Mouse (Mus musculus): ENCODE results near the gene Marcksl1. TPM values are rescaled to one million over a fixed set of nuclear protein-coding genes. Genes with fewer than 3 reads are reported as not detected.

Marcksl1 gene
- polyA plus RNA-seq, 1 experiment from 2014 or later = 544 TPM

Small RNA genes lying within 50 kb of the gene (microRNA-seq; reads per million reads assigned to microRNA genes)
- gene Mir8119 = not detected

Other genes with a start within 250 kb of the Marcksl1 start
- 0.50 and 0.75 TPM in 2 replicates for gene Sync, start 226.0 kb upstream of the Marcksl1 start, polyA plus RNA-seq (2015; fragmentation: Nextera tagmentation; extraction: Ambion mirVana)
- gene Rbbp4, start 178.2 kb upstream of the Marcksl1 start, polyA plus RNA-seq (2015; fragmentation: Nextera tagmentation; extraction: Ambion mirVana) = 356 and 390 TPM in 2 replicates
- gene Zbtb8os, start 177.9 kb upstream of the Marcksl1 start, polyA plus RNA-seq (2015; fragmentation: Nextera tagmentation; extraction: Ambion mirVana) = 45.5 and 47.3 TPM in 2 replicates
- gene Zbtb8a, start 135.5 kb upstream of the Marcksl1 start, polyA plus RNA-seq (2015; fragmentation: Nextera tagmentation; extraction: Ambion mirVana) = 21.7 and 22.0 TPM in 2 replicates
- gene Zbtb8b, start 72.7 kb upstream of the Marcksl1 start, polyA plus RNA-seq (2015; fragmentation: Nextera tagmentation; extraction: Ambion mirVana) = 2.7 and 4.1 TPM in 2 replicates
- 25.5 and 29.2 TPM in 2 replicates for gene Bsdc1, start 52.0 kb upstream of the Marcksl1 start, polyA plus RNA-seq (2015; fragmentation: Nextera tagmentation; extraction: Ambion mirVana)
- gene Tssk3, start 22.6 kb upstream of the Marcksl1 start, polyA plus RNA-seq (2015; fragmentation: Nextera tagmentation; extraction: Ambion mirVana) = not detected in 2 replicates
- gene Fam229a, start 22.4 kb upstream of the Marcksl1 start, polyA plus RNA-seq (2015; fragmentation: Nextera tagmentation; extraction: Ambion mirVana) = not detected in 2 replicates
- gene Hdac1, start 29.1 kb downstream of the Marcksl1 start, polyA plus RNA-seq (2015; fragmentation: Nextera tagmentation; extraction: Ambion mirVana) = 243 and 247 TPM in 2 replicates
- gene Lck, start 60.1 kb downstream of the Marcksl1 start, polyA plus RNA-seq (2015; fragmentation: Nextera tagmentation; extraction: Ambion mirVana) = 10.7 and 26.5 TPM in 2 replicates
- 5.3 and 6.3 TPM in 2 replicates for gene Fam167b, start 65.0 kb downstream of the Marcksl1 start, polyA plus RNA-seq (2015; fragmentation: Nextera tagmentation; extraction: Ambion mirVana)
- gene Eif3i, start 87.1 kb downstream of the Marcksl1 start, polyA plus RNA-seq (2015; fragmentation: Nextera tagmentation; extraction: Ambion mirVana) = 229 and 231 TPM in 2 replicates
- 190 and 198 TPM in 2 replicates for gene Tmem234, start 87.1 kb downstream of the Marcksl1 start, polyA plus RNA-seq (2015; fragmentation: Nextera tagmentation; extraction: Ambion mirVana)
- 3.8 TPM in 2 replicates for gene Dcdc2b, start 100.7 kb downstream of the Marcksl1 start, polyA plus RNA-seq (2015; fragmentation: Nextera tagmentation; extraction: Ambion mirVana)
- gene Iqcc, start 105.5 kb downstream of the Marcksl1 start, polyA plus RNA-seq (2015; fragmentation: Nextera tagmentation; extraction: Ambion mirVana) = 29.3 and 29.7 TPM in 2 replicates
- gene Ccdc28b, start 110.4 kb downstream of the Marcksl1 start, polyA plus RNA-seq (2015; fragmentation: Nextera tagmentation; extraction: Ambion mirVana) = 65.8 and 71.1 TPM in 2 replicates
- 80.4 and 82.6 TPM in 2 replicates for gene Txlna, start 127.5 kb downstream of the Marcksl1 start, polyA plus RNA-seq (2015; fragmentation: Nextera tagmentation; extraction: Ambion mirVana)
- gene Kpna6, start 159.2 kb downstream of the Marcksl1 start, polyA plus RNA-seq (2015; fragmentation: Nextera tagmentation; extraction: Ambion mirVana) = 15.8 and 18.2 TPM in 2 replicates
- gene Tmem39b, start 183.3 kb downstream of the Marcksl1 start, polyA plus RNA-seq (2015; fragmentation: Nextera tagmentation; extraction: Ambion mirVana) = 10.5 and 13.4 TPM in 2 replicates
- gene Khdrbs1, start 228.7 kb downstream of the Marcksl1 start, polyA plus RNA-seq (2015; fragmentation: Nextera tagmentation; extraction: Ambion mirVana) = 84.3 and 93.1 TPM in 2 replicates